Mouse (Mus musculus): Measurements from ENCODE around the gene Rc3h1.

- no peak for TF ChIP-seq CTCF (IDR thresholded peaks at IDR 0.05; ENCODE audit: low read depth)
- TF ChIP-seq EP300 (IDR thresholded peaks at IDR 0.05; ENCODE audit: low read depth), result no peak
These were observed 61.0 kb downstream of the Rc3h1 start for GRCm38 (mm10) chr1:160967268-160967667.
